In genomic region chr13:98494492-98495064, GRCm38 (mm10) we compare ENCODE assay signal across 22 mouse cellular contexts. TPM values are rescaled to one million over a fixed set of nuclear protein-coding genes. Genes with fewer than 3 reads are reported as not detected.
"Had no signal": no experiment of that assay in that cellular context is flagged by ENCODE, and none has a peak within 500 bp of the region (broad histone marks: within the 10 kb centered on the region; RNA-seq: fewer than 3 reads in every experiment).

No protein-coding gene starts in this region.

- H3K4me1 ChIP-seq: liver, embryonic 12.5 days; liver, embryonic 15.5 days had no signal

- H3K4me2 ChIP-seq: kidney, embryonic 15.5 days; limb, embryonic 13.5 days; liver, embryonic 12.5 days; liver, embryonic 15.5 days; midbrain, embryonic 12.5 days; neural tube, embryonic 13.5 days had no signal

- H3K9me3 ChIP-seq: kidney, embryonic 15.5 days; limb, embryonic 13.5 days; midbrain, embryonic 12.5 days; neural tube, embryonic 13.5 days had no signal

- ATAC-seq: liver, embryonic 12.5 days; midbrain, embryonic 16.5 days had no signal

- DNase-seq: kidney, adult 11 months; kidney, adult 8-10 months; kidney, postnatal 10 days; kidney, postnatal 36 days; liver; lung, adult 18-20 months; right cerebral cortex, adult 18-20 months; right cerebral cortex, postnatal 14 days; right cerebral cortex, postnatal 4 days; thymus, adult 2 months; thymus, postnatal 14 days; thymus, postnatal 4 days had no signal

- H3K27ac ChIP-seq: kidney, embryonic 15.5 days; limb, embryonic 13.5 days; liver, embryonic 12.5 days; liver, embryonic 15.5 days; macrophage; midbrain, embryonic 12.5 days; neural tube, embryonic 13.5 days; stomach, postnatal 0 days had no signal

- H3K9ac ChIP-seq: kidney, embryonic 15.5 days; limb, embryonic 13.5 days; liver, embryonic 12.5 days; liver, embryonic 15.5 days; midbrain, embryonic 12.5 days; neural tube, embryonic 13.5 days had no signal

- H3K4me3 ChIP-seq: kidney, embryonic 15.5 days; limb, embryonic 13.5 days; liver, embryonic 12.5 days; liver, embryonic 15.5 days; midbrain, embryonic 12.5 days; myocyte; neural tube, embryonic 13.5 days had no signal

- H3K36me3 ChIP-seq: kidney, embryonic 15.5 days; limb, embryonic 13.5 days; liver, embryonic 12.5 days; liver, embryonic 15.5 days; midbrain, embryonic 12.5 days; neural tube, embryonic 13.5 days had no signal

RNA-seq across cellular contexts. Expression of gene Gm10320, which starts 2.8 kb away (rescaled TPM):
- polyA plus RNA-seq: macrophage had no signal
